Mouse (Mus musculus): ENCODE measurements at regions not wholly inside any gene's neighbourhood (a gene's known extent, or its start where the extent isn't known, plus 50 kb on each side); places are given as distances from the start of the nearest gene placed in this dataset.

GRCm38 (mm10) chr13:47768963-47769527, 492.0 kb upstream of the Id4 start:
- DNase-seq, result no peak

DNA sequence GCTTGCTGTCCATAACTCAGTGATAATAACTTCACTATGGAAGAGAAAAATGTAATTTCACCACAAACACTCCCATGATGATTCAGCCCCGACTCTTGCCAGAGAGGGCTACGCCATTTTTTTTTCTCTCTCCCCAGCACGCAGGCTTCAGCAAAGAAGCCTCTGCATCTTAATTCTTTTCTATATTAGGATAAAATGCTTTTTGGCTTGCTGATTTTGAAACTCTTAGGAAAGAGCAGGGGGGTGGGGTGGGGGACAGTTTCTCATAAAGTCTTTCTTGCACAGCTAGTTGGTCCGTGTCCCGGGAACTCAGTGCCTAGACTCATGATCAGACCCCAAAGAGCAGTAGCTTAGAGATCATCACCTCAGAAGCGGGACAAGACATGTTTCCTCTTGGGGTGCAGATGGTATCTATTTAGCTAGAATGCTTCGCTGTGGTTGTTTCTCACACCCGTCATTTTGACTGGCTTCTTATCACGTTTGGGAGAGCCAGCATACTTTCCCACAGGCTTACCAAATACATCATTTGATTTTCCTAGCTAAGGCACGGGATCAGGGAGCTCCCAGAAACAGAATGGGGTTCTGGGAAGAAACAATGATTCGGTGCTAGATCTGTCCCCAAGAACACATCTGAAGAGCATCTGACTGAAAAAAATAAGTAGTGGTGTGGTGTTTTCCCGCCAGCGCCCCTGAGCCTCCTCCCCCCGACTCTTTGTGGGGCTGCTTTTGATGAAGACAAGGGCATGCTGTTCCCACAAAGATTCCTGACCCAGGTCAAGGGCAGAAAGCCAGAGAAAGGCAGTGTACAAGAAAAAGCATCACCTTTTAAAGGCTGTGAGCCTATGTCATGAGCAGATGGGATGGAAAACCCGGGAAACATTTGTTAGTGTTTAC, 483.6 kb upstream of the Id4 start:
- no peak for DNase-seq

GRCm38 (mm10) chr13:47778218-47779009, 482.6 kb upstream of the Id4 start:
- no peak for DNase-seq

- no peak for DNase-seq
These were observed 476.6 kb upstream of the Id4 start for GRCm38 (mm10) chr13:47784406-47784805.

DNA sequence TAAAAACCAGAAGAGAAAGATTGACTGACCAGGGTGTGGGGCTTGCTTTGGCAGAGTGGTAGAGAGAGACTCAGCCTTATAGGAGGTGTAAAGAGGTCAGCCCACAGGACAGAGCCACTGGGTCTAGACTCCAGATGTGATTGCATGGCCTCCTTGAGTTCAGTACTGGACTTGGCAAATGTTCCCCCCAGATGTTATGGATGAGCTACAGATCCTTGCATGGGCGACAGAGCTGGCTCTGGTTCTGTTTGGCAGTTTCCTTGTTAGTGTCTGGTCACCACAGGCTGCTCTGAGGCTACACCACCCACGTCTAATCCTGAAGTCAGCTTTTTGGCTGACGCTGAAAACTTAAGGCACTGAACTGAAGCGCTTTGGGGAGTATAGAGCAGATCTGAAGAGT, 463.2 kb upstream of the Id4 start:
- DNase-seq, result no peak

DNA sequence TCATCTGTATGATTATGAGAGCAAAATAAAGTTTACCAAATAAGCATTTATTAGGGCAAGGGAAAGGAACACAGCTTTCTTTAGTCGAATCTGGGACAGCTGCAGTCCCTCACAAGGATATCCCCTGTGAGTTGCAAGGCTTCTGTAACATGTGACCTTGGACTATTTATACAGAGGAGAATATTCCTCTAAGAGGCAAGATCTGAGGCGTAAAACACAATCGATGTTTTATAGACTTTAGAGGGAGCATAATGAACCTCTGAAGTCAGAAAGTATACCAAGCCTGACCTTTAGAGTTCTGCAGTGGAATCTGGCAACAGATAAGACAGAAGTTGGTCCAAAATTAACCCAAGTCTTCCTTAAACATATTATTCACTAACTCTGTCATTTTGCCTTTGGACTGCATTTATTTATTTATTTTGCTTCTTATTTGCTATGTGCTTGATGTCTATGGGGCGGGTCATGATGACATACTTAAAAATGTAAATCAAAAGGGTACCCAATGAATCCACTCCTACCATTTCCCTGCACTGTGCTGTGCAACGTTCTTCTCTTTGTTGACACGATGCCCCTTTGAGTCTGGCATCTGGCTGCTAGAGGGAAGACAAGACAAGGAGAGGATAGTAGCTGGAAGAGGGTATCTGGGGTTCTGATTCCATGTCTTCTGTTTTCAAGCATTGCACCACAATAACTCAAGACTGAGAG, 449.2 kb upstream of the Id4 start:
- no peak for DNase-seq

DNA sequence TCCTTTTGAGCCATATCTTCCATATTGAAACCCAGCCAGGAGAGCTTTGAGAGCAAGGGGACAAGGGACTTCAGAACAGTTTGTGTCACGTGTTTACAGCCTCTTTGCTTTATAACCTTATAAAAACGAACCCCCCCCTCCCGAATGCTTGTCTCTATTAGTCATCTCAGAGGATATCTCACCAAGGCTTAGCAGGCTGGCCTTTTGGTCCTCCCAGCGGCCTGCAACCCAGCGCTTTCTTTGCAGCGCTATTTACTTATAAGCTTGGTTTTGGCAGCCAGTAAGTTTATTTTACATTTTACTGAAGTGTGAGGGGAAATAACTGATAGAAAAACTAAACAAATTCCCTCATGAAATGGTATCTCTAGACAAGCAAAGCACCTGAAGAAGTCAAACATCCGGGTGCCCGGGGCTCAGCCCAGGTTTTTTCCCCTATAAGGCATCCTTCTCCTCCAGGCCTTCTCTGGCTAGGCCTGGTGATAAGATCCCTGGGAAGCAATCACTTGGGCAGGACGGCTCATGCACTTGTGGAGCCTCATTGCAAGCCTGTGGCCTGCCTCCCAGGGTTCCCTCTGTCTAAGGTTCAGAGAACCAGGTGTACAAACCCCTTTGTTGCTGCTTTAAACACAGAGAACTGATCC, 442.0 kb upstream of the Id4 start:
- no peak for DNase-seq

GRCm38 (mm10) chr13:47836491-47836890, 424.5 kb upstream of the Id4 start:
- DNase-seq, result no peak

- no peak for DNase-seq
These were observed 418.6 kb upstream of the Id4 start for GRCm38 (mm10) chr13:47842418-47842817.

GRCm38 (mm10) chr13:47843011-47843410, 418.0 kb upstream of the Id4 start:
- no peak for DNase-seq

DNA sequence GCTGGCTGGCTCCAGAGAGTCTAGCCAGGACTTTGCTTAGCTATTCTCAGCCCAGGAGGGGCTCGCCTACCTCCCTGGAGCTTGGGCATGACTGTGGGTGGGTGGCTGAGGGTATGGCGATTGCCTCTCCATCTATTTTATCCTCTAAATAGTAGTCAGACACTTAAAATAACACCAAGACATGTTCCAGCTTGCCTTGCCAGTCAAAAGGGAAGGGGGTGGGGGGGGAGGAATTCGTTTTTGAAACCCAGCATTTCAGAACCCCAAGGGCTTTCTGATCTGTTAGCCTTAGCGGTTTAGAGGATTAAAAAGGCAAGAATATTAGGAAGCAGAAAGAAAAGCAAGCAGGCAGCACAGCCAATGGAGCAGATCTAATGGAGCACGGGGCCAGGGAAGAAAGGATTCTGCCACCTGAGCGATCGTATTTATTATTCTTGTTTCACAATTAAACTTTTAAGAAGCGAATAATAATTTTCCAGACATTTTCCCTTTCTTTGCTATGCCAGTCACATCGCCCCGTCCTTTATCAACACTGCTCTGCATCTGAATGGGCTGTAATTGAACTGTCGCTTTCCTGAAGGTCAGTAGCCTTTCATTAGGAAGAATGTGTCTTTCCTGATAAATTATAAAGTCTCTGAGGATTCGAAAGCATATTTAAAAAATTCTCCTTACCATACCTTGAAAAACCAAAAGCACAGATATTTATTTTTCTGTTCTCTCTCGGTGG, 417.3 kb upstream of the Id4 start:
- no peak for DNase-seq

DNA sequence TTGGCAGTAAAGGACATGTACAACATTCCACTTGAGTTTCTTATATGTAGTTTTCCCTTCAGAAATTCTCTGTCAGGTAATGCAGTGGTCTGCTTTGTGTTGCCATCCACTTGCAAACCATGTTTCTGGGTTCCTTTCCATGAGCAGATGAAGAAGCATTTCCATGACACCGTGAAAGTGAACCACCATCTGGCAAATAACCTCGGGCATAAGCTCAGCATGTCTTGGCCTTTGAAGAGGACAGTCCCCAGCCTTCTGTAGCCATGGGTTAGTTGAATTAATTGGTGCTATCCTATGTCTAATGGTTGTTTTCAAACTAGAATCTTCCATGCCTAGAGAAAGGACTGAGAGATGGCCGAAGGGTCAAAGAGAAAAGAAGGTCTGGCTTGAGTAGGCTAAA, 414.3 kb upstream of the Id4 start:
- no peak for DNase-seq

DNA sequence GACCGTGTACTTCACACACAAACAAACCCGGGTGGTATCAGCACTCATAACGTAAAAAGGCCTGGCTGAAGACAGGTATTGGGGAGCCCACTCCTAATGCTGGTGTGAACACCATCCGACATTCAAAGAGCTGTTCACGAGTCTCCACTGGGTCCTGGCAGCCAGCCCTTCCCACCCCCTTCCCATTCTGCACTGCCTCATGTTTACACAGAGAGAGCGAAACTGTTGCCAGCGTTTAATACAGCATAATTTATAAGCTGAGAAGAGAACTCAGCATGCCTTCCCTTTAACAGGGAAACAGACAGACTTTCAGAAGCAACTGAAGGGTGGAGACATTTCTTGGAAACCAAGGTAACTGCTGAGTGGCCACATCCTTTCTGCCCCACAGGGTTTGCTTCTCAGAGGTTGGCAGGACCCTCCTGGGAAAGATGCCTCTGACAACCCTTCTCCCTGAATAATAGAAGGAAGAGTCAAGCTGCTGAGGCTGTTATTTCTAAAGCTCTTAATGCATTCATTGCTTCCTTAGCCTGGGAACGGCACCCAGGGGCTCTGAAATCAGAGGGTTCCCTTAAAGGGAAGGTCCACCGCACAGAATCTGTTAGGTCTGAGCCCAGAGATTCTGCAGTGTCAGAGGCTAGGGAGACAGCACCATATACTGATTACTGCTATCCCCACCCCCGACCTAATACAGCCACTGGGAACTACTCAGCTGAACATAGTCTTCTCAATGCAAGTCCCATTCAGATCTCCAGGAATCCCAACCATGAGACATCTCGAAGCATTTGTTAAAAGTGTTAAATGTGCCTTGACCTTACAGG, 412.4 kb upstream of the Id4 start:
- DNase-seq, result peak; percentile 6

DNA sequence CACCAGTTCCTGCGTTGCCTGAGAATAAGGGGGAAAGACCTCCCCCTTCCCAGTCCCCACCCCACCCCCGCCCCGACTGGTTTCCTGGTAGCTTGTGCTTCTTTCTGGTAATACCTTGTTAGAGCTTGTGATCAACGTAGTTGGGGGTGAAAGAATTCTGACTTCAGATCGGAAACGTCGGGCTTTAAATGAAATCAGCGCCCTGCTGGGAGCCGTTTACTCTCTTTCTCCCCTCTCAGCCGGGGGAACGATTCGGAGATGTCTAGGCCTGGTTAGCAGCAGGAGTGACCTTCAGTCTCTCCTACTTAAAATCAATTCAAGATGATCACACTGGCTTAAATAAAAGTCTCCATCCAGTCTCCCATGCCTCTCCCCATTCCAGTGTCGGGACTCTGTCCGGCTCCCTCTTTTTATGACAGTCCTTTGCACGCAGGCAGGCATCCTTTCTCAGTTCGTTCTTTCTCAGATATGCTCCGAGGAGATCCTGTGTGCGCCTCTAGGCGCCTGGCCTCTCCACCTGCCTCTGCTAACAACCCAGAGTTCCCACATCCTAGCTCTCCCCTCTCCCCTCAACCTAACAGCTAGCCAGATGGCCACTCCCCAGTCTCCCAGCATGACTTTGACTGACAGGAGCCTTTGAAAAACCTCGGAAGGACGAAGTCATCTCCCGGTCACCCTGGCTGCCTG, 405.5 kb upstream of the Id4 start:
- DNase-seq, result no peak

DNA sequence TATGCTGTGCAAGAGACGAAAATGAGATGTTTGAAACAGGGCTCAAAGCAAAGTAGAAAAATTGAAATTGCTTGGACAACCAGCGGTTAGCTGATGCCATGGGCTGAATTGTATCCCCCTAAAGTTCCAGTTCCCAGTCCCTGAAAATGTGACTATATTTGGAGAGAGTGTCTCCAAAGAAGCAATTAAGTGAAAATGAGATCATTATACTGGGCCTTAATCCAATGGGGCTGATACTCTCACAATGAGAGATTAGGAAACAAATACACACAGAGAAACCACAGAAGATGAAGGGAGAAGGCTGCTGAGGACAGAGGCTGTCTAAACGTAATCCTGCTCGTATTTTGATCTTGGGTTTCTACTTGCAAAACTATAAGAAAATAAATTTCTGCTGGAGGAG, 402.1 kb upstream of the Id4 start:
- no peak for DNase-seq

GRCm38 (mm10) chr13:47860316-47860715, 400.7 kb upstream of the Id4 start:
- DNase-seq, result no peak

- no peak for DNase-seq
These were observed 398.1 kb upstream of the Id4 start for GRCm38 (mm10) chr13:47862896-47863295.

- no peak for DNase-seq
These were observed 392.4 kb upstream of the Id4 start for GRCm38 (mm10) chr13:47868656-47869055.

GRCm38 (mm10) chr13:47869670-47870532, 391.1 kb upstream of the Id4 start:
- no peak for DNase-seq

Measured in cerebellum, adult 11 months (tissue).